Mouse (Mus musculus): ENCODE data around the gene Phactr2. TPM values are rescaled to one million over a fixed set of nuclear protein-coding genes. Genes with fewer than 3 reads are reported as not detected.
A peak's percentile ranks its signal among the peaks of the same experiment; 100 is the strongest.

The Phactr2 gene
- polyA plus RNA-seq, 2 experiments: 1.5 to 3.5 TPM

GRCm38 (mm10) chr10:13388116-13388922, 85.9 kb downstream of the Phactr2 start:
- H3K27me3 ChIP-seq (ENCODE audit: control insufficient read depth, insufficient read depth, low read length): no peaks in the 10 kb centered on the region
- no peak for DNase-seq (ENCODE audit: low read depth in 3 of 3, low spot score in 3 of 3)
- TF ChIP-seq EP300 (IDR thresholded peaks at IDR 0.05; ENCODE audit: low read depth) (no peak), CTCF (IDR thresholded peaks at IDR 0.05; ENCODE audit: low read depth) (no peak)
- H3K4me3 ChIP-seq (ENCODE audit: insufficient read depth in 1 of 2, low read depth in 2 of 2, low read length in 2 of 2): no peak overlapping the region; a peak in 1 of 4 replicates
- no peaks in the 10 kb centered on the region for H3K9me3 ChIP-seq (ENCODE audit: control insufficient read depth, low read length)
- no peak overlapping the region; the same call in 1 of the 2 replicates for H3K9ac ChIP-seq (replicated peaks)
- no peaks in the 10 kb centered on the region; a peak in 1 of 4 replicates for H3K4me1 ChIP-seq (replicated peaks; ENCODE audit: control insufficient read depth in 2 of 2, insufficient read depth in 2 of 2, low read length in 1 of 2)
- ATAC-seq (ENCODE audit: insufficient read depth): peak; percentile 41; the same call in 1 of the 2 replicates
- no peak overlapping the region for H3K27ac ChIP-seq
- 4% methylated on average over 11 of the region's 11 CpGs for WGBS (ENCODE audit: insufficient replicate concordance)
- H3K36me3 ChIP-seq (replicated peaks; ENCODE audit: control insufficient read depth, insufficient read depth, low read depth): no peaks in the 10 kb centered on the region
- H3K4me2 ChIP-seq (ENCODE audit: low read depth): peak overlapping the region; percentile 37

GRCm38 (mm10) chr10:13384866-13385265, 89.3 kb downstream of the Phactr2 start:
- H3K36me3 ChIP-seq (replicated peaks; ENCODE audit: control insufficient read depth, insufficient read depth, low read depth): no peaks in the 10 kb centered on the region
- H3K4me3 ChIP-seq (ENCODE audit: insufficient read depth in 1 of 2, low read depth in 2 of 2, low read length in 2 of 2): no peak overlapping the region
- ATAC-seq (ENCODE audit: insufficient read depth): no peak
- H3K4me1 ChIP-seq (replicated peaks; ENCODE audit: control insufficient read depth in 2 of 2, insufficient read depth in 2 of 2, low read length in 1 of 2): no peaks in the 10 kb centered on the region; a peak in 1 of 4 replicates
- no peaks in the 10 kb centered on the region for H3K27me3 ChIP-seq (ENCODE audit: control insufficient read depth, insufficient read depth, low read length)
- no peak for TF ChIP-seq CTCF (IDR thresholded peaks at IDR 0.05; ENCODE audit: low read depth)
- no peak for TF ChIP-seq EP300 (IDR thresholded peaks at IDR 0.05; ENCODE audit: low read depth)
- no peak for DNase-seq (ENCODE audit: low read depth in 3 of 3, low spot score in 3 of 3)
- H3K4me2 ChIP-seq (ENCODE audit: low read depth): no peak overlapping the region
- no peak overlapping the region for H3K9ac ChIP-seq (replicated peaks)
- 53% methylated on average over 3 of the region's 3 CpGs for WGBS (ENCODE audit: insufficient replicate concordance)
- no peak overlapping the region for H3K27ac ChIP-seq
- no peaks in the 10 kb centered on the region for H3K9me3 ChIP-seq (ENCODE audit: control insufficient read depth, low read length)

- Histone ChIP-seq H3K4me3 (ENCODE audit: insufficient read depth in 1 of 2, low read depth in 2 of 2, low read length in 2 of 2) (no peak overlapping the region), H3K27ac (no peak overlapping the region), H3K9ac (replicated peaks) (no peak overlapping the region), H3K27me3 (ENCODE audit: control insufficient read depth, insufficient read depth, low read length) (no peaks in the 10 kb centered on the region), H3K4me1 (replicated peaks; ENCODE audit: control insufficient read depth in 2 of 2, insufficient read depth in 2 of 2, low read length in 1 of 2) (peaks cover 0 to 2% of the 10 kb centered on the region in 2 experiments; a peak in 1 of 4 replicates), H3K4me2 (ENCODE audit: low read depth) (no peak overlapping the region), H3K36me3 (replicated peaks; ENCODE audit: control insufficient read depth, insufficient read depth, low read depth) (no peaks in the 10 kb centered on the region), H3K9me3 (ENCODE audit: control insufficient read depth, low read length) (no peaks in the 10 kb centered on the region)
- DNase-seq (ENCODE audit: low read depth in 3 of 3, low spot score in 3 of 3): no peak
- ATAC-seq (ENCODE audit: insufficient read depth): no peak
- WGBS (ENCODE audit: insufficient replicate concordance): 18% methylated on average over 1 of the region's 1 CpGs
- TF ChIP-seq CTCF (IDR thresholded peaks at IDR 0.05; ENCODE audit: low read depth) (no peak), EP300 (IDR thresholded peaks at IDR 0.05; ENCODE audit: low read depth) (no peak)
These were observed 96.3 kb downstream of the Phactr2 start for GRCm38 (mm10) chr10:13377895-13378294.

- Histone ChIP-seq H3K4me3 (ENCODE audit: insufficient read depth in 1 of 2, low read depth in 2 of 2, low read length in 2 of 2) (no peak overlapping the region), H3K4me2 (ENCODE audit: low read depth) (no peak overlapping the region), H3K9ac (replicated peaks) (no peak overlapping the region), H3K4me1 (replicated peaks; ENCODE audit: control insufficient read depth in 2 of 2, insufficient read depth in 2 of 2, low read length in 1 of 2) (peaks cover 0 to 2% of the 10 kb centered on the region in 2 experiments; a peak in 1 of 4 replicates), H3K27me3 (ENCODE audit: control insufficient read depth, insufficient read depth, low read length) (no peaks in the 10 kb centered on the region), H3K36me3 (replicated peaks; ENCODE audit: control insufficient read depth, insufficient read depth, low read depth) (no peaks in the 10 kb centered on the region), H3K9me3 (ENCODE audit: control insufficient read depth, low read length) (no peaks in the 10 kb centered on the region), H3K27ac (no peak overlapping the region)
- ATAC-seq (ENCODE audit: insufficient read depth) (no peak), DNase-seq (ENCODE audit: low read depth in 3 of 3, low spot score in 3 of 3) (no peak)
- WGBS (ENCODE audit: insufficient replicate concordance): 67% methylated on average over 13 of the region's 13 CpGs
- TF ChIP-seq CTCF (IDR thresholded peaks at IDR 0.05; ENCODE audit: low read depth): no peak
- no peak for TF ChIP-seq EP300 (IDR thresholded peaks at IDR 0.05; ENCODE audit: low read depth)
These were observed 97.6 kb downstream of the Phactr2 start for GRCm38 (mm10) chr10:13376428-13377260.

- no peak for TF ChIP-seq EP300 (IDR thresholded peaks at IDR 0.05; ENCODE audit: low read depth)
- no peak for TF ChIP-seq CTCF (IDR thresholded peaks at IDR 0.05; ENCODE audit: low read depth)
- H3K4me1 ChIP-seq (replicated peaks; ENCODE audit: control insufficient read depth in 2 of 2, insufficient read depth in 2 of 2, low read length in 1 of 2): peaks cover 0 to 2% of the 10 kb centered on the region in 2 experiments; a peak in 1 of 4 replicates
- WGBS (ENCODE audit: insufficient replicate concordance): 30% methylated on average over 3 of the region's 3 CpGs
- no peak overlapping the region for H3K4me3 ChIP-seq (ENCODE audit: insufficient read depth in 1 of 2, low read depth in 2 of 2, low read length in 2 of 2)
- no peaks in the 10 kb centered on the region for H3K9me3 ChIP-seq (ENCODE audit: control insufficient read depth, low read length)
- H3K9ac ChIP-seq (replicated peaks): no peak overlapping the region
- DNase-seq (ENCODE audit: low read depth in 3 of 3, low spot score in 3 of 3) (no peak), ATAC-seq (ENCODE audit: insufficient read depth) (no peak)
- H3K27me3 ChIP-seq (ENCODE audit: control insufficient read depth, insufficient read depth, low read length): no peaks in the 10 kb centered on the region
- H3K27ac ChIP-seq: no peak overlapping the region
- no peaks in the 10 kb centered on the region for H3K36me3 ChIP-seq (replicated peaks; ENCODE audit: control insufficient read depth, insufficient read depth, low read depth)
- no peak overlapping the region for H3K4me2 ChIP-seq (ENCODE audit: low read depth)
These were observed 98.4 kb downstream of the Phactr2 start for GRCm38 (mm10) chr10:13375820-13376219.

All from liver, embryonic 14.5 days (tissue).